Mouse (Mus musculus) adrenal gland, adult 2 months (tissue): Measurements from ENCODE around the gene Lrrc49. TPM values are rescaled to one million over a fixed set of nuclear protein-coding genes. Genes with fewer than 3 reads are reported as not detected.

Source experiments
- DNase-seq: peaks from one replicate; pipeline ENCODE4 v3.0.0; 2021
- polyA plus RNA-seq: library from polyadenylated mRNA; depleted of rRNA; stranded (reverse); fragments of >200 nt; gene quantifications from 2 replicates; pipeline ENCODE4 v1.2.3, GENCODE M21; 2012; rRNA removed
- total RNA-seq, 2 experiments: library from RNA; stranded (reverse); gene quantifications; 2 replicates each; pipeline ENCODE4 v1.2.3; 2021

The Lrrc49 gene
- total and polyA plus RNA-seq, 3 experiments: 2.8 to 15.7 (median 13.8) TPM

GRCm38 (mm10) chr9:60543422-60544015 lies 144.4 kb downstream of the Lrrc49 start:
- DNase-seq: no peak

- DNase-seq: no peak
Measured at GRCm38 (mm10) chr9:60530310-60530709, 157.6 kb downstream of the Lrrc49 start.

GRCm38 (mm10) chr9:60529348-60530243 lies 158.4 kb downstream of the Lrrc49 start:
- no peak for DNase-seq

- no peak for DNase-seq
Measured at GRCm38 (mm10) chr9:60528269-60528668, 159.7 kb downstream of the Lrrc49 start.

- no peak for DNase-seq
Measured at GRCm38 (mm10) chr9:60527836-60528235, 160.1 kb downstream of the Lrrc49 start.

- DNase-seq: no peak
Measured at GRCm38 (mm10) chr9:60527051-60527450, 160.9 kb downstream of the Lrrc49 start.

- DNase-seq: no peak
Measured at GRCm38 (mm10) chr9:60526195-60526594, 161.8 kb downstream of the Lrrc49 start.

- DNase-seq: peak; percentile 70
Measured at GRCm38 (mm10) chr9:60521806-60522264, 166.1 kb downstream of the Lrrc49 start, which contains the start of gene Thsd4. Gene Thsd4, minus strand, starts transcription at chr9:60522046.

GRCm38 (mm10) chr9:60521143-60521542 lies 166.8 kb downstream of the Lrrc49 start:
- no peak for DNase-seq

GRCm38 (mm10) chr9:60519601-60520000 lies 168.4 kb downstream of the Lrrc49 start:
- no peak for DNase-seq

Other genes with a start within 250 kb of the Lrrc49 start
- gene Thsd4, start 166.1 kb downstream of the Lrrc49 start, total RNA-seq: 1 to 10 TPM; 3.7 to 5.0 TPM
- gene Thsd4, start 166.1 kb downstream of the Lrrc49 start, polyA plus RNA-seq: 2.4 TPM in 2 replicates
- 1 to 10 TPM; 2.0 to 3.6 TPM for gene Larp6, start 24.8 kb upstream of the Lrrc49 start, total RNA-seq
- 1.4 and 1.5 TPM in 2 replicates for gene Larp6, start 24.8 kb upstream of the Lrrc49 start, polyA plus RNA-seq
- gene Uaca, start 106.4 kb upstream of the Lrrc49 start, total RNA-seq: 10 to 100 TPM; 28.0 to 63.4 TPM
- gene Uaca, start 106.4 kb upstream of the Lrrc49 start, polyA plus RNA-seq: 5.6 and 6.9 TPM in 2 replicates